Mouse (Mus musculus) central nervous system, embryonic 18 days (tissue): Measurements from ENCODE around the gene Gm49355. TPM values are rescaled to one million over a fixed set of nuclear protein-coding genes. Genes with fewer than 3 reads are reported as not detected.

Experiments
- polyA plus RNA-seq: library from polyadenylated mRNA; depleted of rRNA; stranded (reverse); fragments of >200 nt; gene quantifications from 2 replicates; pipeline ENCODE4 v1.2.3, GENCODE M21; 2012; rRNA removed

The Gm49355 gene
- 0.22 and 0.24 TPM in 2 replicates for polyA plus RNA-seq

DNA sequence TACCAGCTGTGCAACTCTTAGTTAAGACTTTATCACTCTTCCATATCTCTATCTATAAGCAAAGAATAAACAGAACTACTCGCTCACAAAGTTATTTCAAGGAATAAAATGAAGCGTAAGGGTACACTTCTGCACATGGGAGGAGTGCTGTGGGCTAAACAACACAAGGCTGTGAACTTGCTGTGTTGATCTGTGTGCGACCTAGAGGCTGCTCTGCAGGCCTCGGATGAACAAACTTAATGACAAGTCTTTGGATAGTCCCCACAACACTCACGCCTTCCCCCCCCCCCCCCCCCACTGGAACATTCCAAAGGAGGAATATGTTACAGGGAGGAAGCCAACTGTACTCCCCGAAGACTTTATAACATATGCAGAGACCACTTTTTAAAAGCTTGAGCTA is at the start of gene Gm49355:
Gene Gm49355, plus strand, starts transcription at position 336 of the 400 bp plus-strand sequence.

DNA sequence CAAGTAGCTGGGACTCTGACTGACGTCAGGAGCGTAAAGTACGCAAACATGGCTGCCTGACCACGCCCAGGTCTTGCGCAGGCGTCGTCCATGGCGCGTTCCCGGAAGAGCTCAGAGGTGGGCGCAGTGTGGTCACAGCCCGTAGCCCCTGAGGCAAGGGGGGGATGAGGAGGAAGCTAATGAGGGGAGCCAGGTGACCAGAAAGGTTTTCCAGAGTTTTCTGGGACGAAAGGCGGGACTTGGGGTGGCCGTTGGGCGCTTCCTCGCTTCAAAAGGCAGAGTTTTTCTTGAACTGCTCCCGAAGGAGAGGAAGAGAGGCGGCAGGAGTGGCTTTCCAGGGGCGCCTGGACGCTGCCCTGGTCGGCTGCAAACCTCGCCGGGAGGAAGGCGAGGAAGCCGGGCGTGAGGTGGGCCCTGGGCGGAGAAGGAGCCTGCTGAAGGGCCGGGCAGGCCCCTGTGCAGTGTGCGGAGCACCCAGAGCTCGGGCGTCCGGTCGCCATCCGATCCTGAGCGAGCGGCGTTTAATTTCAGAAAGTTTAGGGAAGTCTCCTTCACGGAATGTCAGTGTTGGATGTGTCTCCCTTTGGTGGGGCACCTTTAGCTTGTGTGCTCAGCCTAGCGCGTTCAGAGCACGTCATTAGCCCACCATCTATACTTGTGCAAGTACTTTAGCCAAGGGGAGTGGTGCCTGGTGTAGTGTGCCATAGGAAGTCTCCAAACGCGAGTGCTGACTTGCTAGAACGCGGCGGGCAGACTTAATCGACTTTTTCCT is 551 bp downstream of the Gm49355 start, which contains the start of gene 3830406C13Rik:
Gene 3830406C13Rik, plus strand, starts transcription at position 33 of the 772 bp plus-strand sequence.

GRCm38 (mm10) chr14:12348089-12348488 is 64.3 kb downstream of the Gm49355 start, which contains the start of gene Fezf2:
Gene Fezf2 (minus strand): TSS chr14:12348189.

Other genes with a start within 250 kb of the Gm49355 start
- 26.6 and 27.5 TPM in 2 replicates for gene 3830406C13Rik, start 197 bp downstream of the Gm49355 start, polyA plus RNA-seq
- 46.7 and 47.6 TPM in 2 replicates for gene Fezf2, start 64.2 kb downstream of the Gm49355 start, polyA plus RNA-seq